Mouse (Mus musculus) MEL (cell line): ENCODE results near the gene Acot13. TPM values are rescaled to one million over a fixed set of nuclear protein-coding genes. Genes with fewer than 3 reads are reported as not detected.

Experiments
- DNase-seq: peaks from one replicate; pipeline ENCODE4 v3.0.0; 2011; ENCODE audit warnings: low read depth, low spot score
- H3K27ac ChIP-seq: 2 replicates; pipeline ENCODE4 v1.5.1; 2012; ENCODE audit warnings: low read depth, mild to moderate bottlenecking, control low read depth, low read length, moderate library complexity; ENCODE audit not compliant: control insufficient read depth
- H3K27me3 ChIP-seq, 2 experiments: fragments of 150-350 bp in 1 of 2; sonication (generic) in 1 of 2; 2 replicates each; pipeline ENCODE4 v1.6.1; 2012; ENCODE audit warnings: low read length in 2 of 2, mild to moderate bottlenecking in 2 of 2, improper control_type of control experiment in 1 of 2, moderate library complexity in 1 of 2; ENCODE audit not compliant: insufficient read depth in 2 of 2, control insufficient read depth in 1 of 2
- H3K36me3 ChIP-seq, 2 experiments: 2 replicates each; pipeline ENCODE4 v1.6.1; 2012 to 2014; ENCODE audit warnings: low read length in 2 of 2, improper control_type of control experiment in 1 of 2, inconsistent platforms in 1 of 2, mild to moderate bottlenecking in 1 of 2; ENCODE audit not compliant: insufficient read depth in 2 of 2, control insufficient read depth in 1 of 2
- H3K4me1 ChIP-seq, 2 experiments: fragments of 150-350 bp in 1 of 2; sonication (generic) in 1 of 2; 2 replicates each; pipeline ENCODE4 v1.6.1; 2012; ENCODE audit warnings: low read length in 2 of 2, improper control_type of control experiment in 1 of 2, mild to moderate bottlenecking in 1 of 2; ENCODE audit not compliant: insufficient read depth in 2 of 2, control insufficient read depth in 1 of 2
- H3K4me3 ChIP-seq, 2 experiments: fragments of 150-350 bp in 1 of 2; sonication (generic) in 1 of 2; 2 replicates each; pipeline ENCODE4 v1.5.1; 2012; ENCODE audit warnings: low read depth in 2 of 2, low read length in 2 of 2, mild to moderate bottlenecking in 2 of 2, moderate library complexity in 2 of 2, control low read depth in 1 of 2, improper control_type of control experiment in 1 of 2; ENCODE audit not compliant: control insufficient read depth in 1 of 2, insufficient read depth in 1 of 2
- H3K79me2 ChIP-seq: 2 replicates; pipeline ENCODE4 v1.6.1; 2012; ENCODE audit warnings: mild to moderate bottlenecking, low read length, moderate library complexity; ENCODE audit not compliant: control insufficient read depth, poor library complexity, insufficient read depth
- H3K9ac ChIP-seq: 2 replicates; pipeline ENCODE4 v1.6.1; 2012; ENCODE audit warnings: low read depth, mild to moderate bottlenecking, control low read depth, low read length, moderate library complexity; ENCODE audit not compliant: control insufficient read depth, poor library complexity, severe bottlenecking
- H3K9me3 ChIP-seq: fragments of 150-350 bp; sonication (generic); replicated peaks from 2 replicates; pipeline ENCODE4 v1.6.1; 2012; ENCODE audit warnings: mild to moderate bottlenecking, low read length, improper control_type of control experiment, moderate library complexity; ENCODE audit not compliant: insufficient read depth
- CHD1 ChIP-seq: IDR thresholded peaks from 2 replicates; pipeline ENCODE4 v1.6.1; 2012; ENCODE audit warnings: low read depth, mild to moderate bottlenecking, inconsistent platforms, low read length, improper control_type of control experiment
- CHD2 ChIP-seq: IDR thresholded peaks from 2 replicates; pipeline ENCODE4 v1.6.1; 2011; ENCODE audit warnings: low read length, improper control_type of control experiment
- CTCF ChIP-seq, 3 experiments: IDR thresholded peaks in 2 of 3; conservative IDR thresholded peaks in 1 of 3; 2 replicates each; pipeline ENCODE4 v1.5.1; 2011 to 2012; ENCODE audit warnings: low read length in 3 of 3, low read depth in 2 of 3, mild to moderate bottlenecking in 2 of 3, improper control_type of control experiment in 1 of 3, inconsistent platforms in 1 of 3, mixed read lengths in 1 of 3, moderate library complexity in 1 of 3; ENCODE audit not compliant: control insufficient read depth in 1 of 3, insufficient read depth in 1 of 3, poor library complexity in 1 of 3, severe bottlenecking in 1 of 3
- E2F4 ChIP-seq: IDR thresholded peaks from 2 replicates; pipeline ENCODE4 v1.6.1; 2011; ENCODE audit warnings: low read depth, low read length, improper control_type of control experiment, borderline replicate concordance
- EP300 ChIP-seq, 2 experiments: IDR thresholded peaks; 2 replicates each; pipeline ENCODE4 v1.6.1; 2011; ENCODE audit warnings: improper control_type of control experiment in 2 of 2, low read length in 2 of 2, low read depth in 1 of 2, mild to moderate bottlenecking in 1 of 2
- ETS1 ChIP-seq: IDR thresholded peaks from 2 replicates; pipeline ENCODE4 v1.6.1; 2012; ENCODE audit warnings: low read depth, mild to moderate bottlenecking, inconsistent platforms, low read length, improper control_type of control experiment, moderate library complexity
- GATA1 ChIP-seq: IDR thresholded peaks from 2 replicates; pipeline ENCODE4 v1.6.1; 2011; ENCODE audit warnings: low read depth, low read length, improper control_type of control experiment
- JUND ChIP-seq: IDR thresholded peaks from 2 replicates; pipeline ENCODE4 v1.6.1; 2011; ENCODE audit warnings: low read depth, mild to moderate bottlenecking, improper control_type of control experiment, low read length
- KAT2A ChIP-seq: conservative IDR thresholded peaks from 2 replicates; pipeline ENCODE4 v1.6.1; 2012; ENCODE audit warnings: low read depth, low read length, improper control_type of control experiment, inconsistent platforms
- MAX ChIP-seq: IDR thresholded peaks from 2 replicates; pipeline ENCODE4 v1.6.1; 2011; ENCODE audit warnings: low read length, improper control_type of control experiment
- MAZ ChIP-seq: IDR thresholded peaks from 2 replicates; pipeline ENCODE4 v1.6.1; 2012; ENCODE audit warnings: low read depth, mild to moderate bottlenecking, inconsistent platforms, low read length, improper control_type of control experiment
- MEF2A ChIP-seq: IDR thresholded peaks from 2 replicates; pipeline ENCODE4 v1.6.1; 2014; ENCODE audit warnings: low read depth, mild to moderate bottlenecking, inconsistent platforms, low read length, improper control_type of control experiment; ENCODE audit not compliant: poor library complexity, insufficient replicate concordance, severe bottlenecking; ENCODE audit errors: extremely low read depth
- MXI1 ChIP-seq: IDR thresholded peaks from 2 replicates; pipeline ENCODE4 v1.6.1; 2011; ENCODE audit warnings: mild to moderate bottlenecking, low read depth, low read length, improper control_type of control experiment
- MYC ChIP-seq: IDR thresholded peaks from 2 replicates; pipeline ENCODE4 v1.6.1; 2011; ENCODE audit warnings: low read depth, mild to moderate bottlenecking, low read length, improper control_type of control experiment, moderate library complexity
- NELFE ChIP-seq: IDR thresholded peaks from 2 replicates; pipeline ENCODE4 v1.6.1; 2011; ENCODE audit warnings: low read depth, low read length, improper control_type of control experiment
- POLR2A ChIP-seq, 2 experiments: IDR thresholded peaks; 2 replicates each; pipeline ENCODE4 v1.6.1; 2011 to 2012; ENCODE audit warnings: low read length in 2 of 2, mild to moderate bottlenecking in 2 of 2, control low read depth in 1 of 2, improper control_type of control experiment in 1 of 2, low read depth in 1 of 2, moderate library complexity in 1 of 2; ENCODE audit not compliant: control insufficient read depth in 1 of 2, insufficient read depth in 1 of 2, poor library complexity in 1 of 2
- RAD21 ChIP-seq: IDR thresholded peaks from 2 replicates; pipeline ENCODE4 v1.6.1; 2011; ENCODE audit warnings: mild to moderate bottlenecking, low read depth, low read length, improper control_type of control experiment
- SIN3A ChIP-seq: IDR thresholded peaks from 2 replicates; pipeline ENCODE4 v1.6.1; 2012; ENCODE audit warnings: low read length, improper control_type of control experiment, inconsistent platforms
- SMC3 ChIP-seq: IDR thresholded peaks from 2 replicates; pipeline ENCODE4 v1.6.1; 2011; ENCODE audit warnings: low read depth, low read length, improper control_type of control experiment
- TBP ChIP-seq: IDR thresholded peaks from 2 replicates; pipeline ENCODE4 v1.8.0; 2011; ENCODE audit warnings: low read depth, low read length, improper control_type of control experiment
- USF1 ChIP-seq: IDR thresholded peaks from 2 replicates; pipeline ENCODE4 v1.6.1; 2014; ENCODE audit warnings: low read depth, mild to moderate bottlenecking, inconsistent platforms, low read length, improper control_type of control experiment, moderate library complexity
- USF2 ChIP-seq, 2 experiments: IDR thresholded peaks; 2 replicates each; pipeline ENCODE4 v1.6.1; 2011 to 2012; ENCODE audit warnings: improper control_type of control experiment in 2 of 2, low read length in 2 of 2, borderline replicate concordance in 1 of 2, inconsistent platforms in 1 of 2, low read depth in 1 of 2, mild to moderate bottlenecking in 1 of 2; ENCODE audit not compliant: insufficient read depth in 1 of 2
- ZC3H11A ChIP-seq: IDR thresholded peaks from 2 replicates; pipeline ENCODE4 v1.6.1; 2012; ENCODE audit warnings: low read depth, mild to moderate bottlenecking, inconsistent platforms, low read length, improper control_type of control experiment
- ZMIZ1 ChIP-seq: IDR thresholded peaks from 2 replicates; pipeline ENCODE4 v1.6.1; 2012; ENCODE audit warnings: low read depth, mild to moderate bottlenecking, inconsistent platforms, low read length, improper control_type of control experiment, moderate library complexity
- polyA plus RNA-seq, 2 experiments: library from polyadenylated mRNA; stranded (reverse) in 1 of 2; unstranded in 1 of 2; fragments of >175 nt in 1 of 2; fragments of >200 nt in 1 of 2; gene quantifications; 2 replicates each; pipeline versions ENCODE4 v1.2.1 to v1.2.4; 2012; ENCODE audit warnings: low replicate concordance in 2 of 2, low read depth in 1 of 2; ENCODE audit not compliant: insufficient read length in 2 of 2, insufficient read depth in 1 of 2, missing spikeins in 1 of 2
- total RNA-seq: library from RNA; depleted of rRNA; stranded (reverse); fragments of 300-350 nt; gene quantifications from 2 replicates; pipeline ENCODE4 v1.2.3, GENCODE M21; 2012

The Acot13 gene
- total and polyA plus RNA-seq, 3 experiments: 51.8 to 57.3 TPM; not detected in 1

DNA sequence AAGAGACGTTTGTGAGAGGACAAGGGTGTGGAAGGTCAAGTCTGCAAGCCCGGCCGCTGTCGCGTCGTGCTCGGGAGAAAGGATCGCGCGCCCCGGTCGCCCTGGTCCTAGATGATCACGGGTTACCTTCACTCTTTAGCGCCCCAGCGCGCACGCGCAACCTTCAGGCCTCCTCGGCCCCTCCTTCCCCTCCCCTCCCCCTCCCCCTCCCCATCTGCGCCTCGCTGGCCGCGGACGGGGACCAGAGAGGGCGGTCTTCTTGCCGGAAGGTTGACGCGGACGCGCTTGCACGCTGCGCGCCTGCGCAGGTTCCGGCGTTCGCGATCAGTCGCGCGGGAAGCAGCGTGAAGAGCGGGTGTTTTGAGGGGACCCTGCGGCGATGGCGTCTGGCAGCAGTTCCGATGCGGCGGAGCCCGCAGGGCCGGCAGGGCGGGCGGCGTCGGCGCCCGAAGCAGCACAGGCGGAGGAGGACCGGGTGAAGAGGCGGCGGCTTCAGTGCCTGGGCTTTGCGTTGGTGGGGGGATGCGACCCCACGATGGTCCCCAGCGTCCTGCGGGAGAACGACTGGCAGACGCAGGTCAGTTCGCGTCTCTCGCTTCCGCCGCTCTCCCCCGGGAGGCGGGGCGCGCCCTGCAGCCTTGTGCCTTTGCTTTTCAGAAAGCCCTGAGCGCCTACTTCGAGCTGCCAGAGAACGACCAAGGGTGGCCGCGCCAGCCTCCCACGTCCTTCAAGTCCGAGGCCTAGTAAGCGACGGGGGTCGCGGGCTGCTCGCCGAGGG, at the start of gene Acot13, which contains the start of gene Tdp2 (continued):
- TF ChIP-seq EP300 (IDR thresholded peaks at IDR 0.05; ENCODE audit: low read depth in 1 of 2, low read length in 2 of 2) (no peak), ETS1 (no peak), E2F4 (no peak), MXI1 (no peak)

- Histone ChIP-seq H3K79me2 (no peaks in the 10 kb centered on the region), H3K4me3 (no peak overlapping the region)
Observed at GRCm38 (mm10) chr13:24880704-24881103, 49.4 kb upstream of the Acot13 start.

DNA sequence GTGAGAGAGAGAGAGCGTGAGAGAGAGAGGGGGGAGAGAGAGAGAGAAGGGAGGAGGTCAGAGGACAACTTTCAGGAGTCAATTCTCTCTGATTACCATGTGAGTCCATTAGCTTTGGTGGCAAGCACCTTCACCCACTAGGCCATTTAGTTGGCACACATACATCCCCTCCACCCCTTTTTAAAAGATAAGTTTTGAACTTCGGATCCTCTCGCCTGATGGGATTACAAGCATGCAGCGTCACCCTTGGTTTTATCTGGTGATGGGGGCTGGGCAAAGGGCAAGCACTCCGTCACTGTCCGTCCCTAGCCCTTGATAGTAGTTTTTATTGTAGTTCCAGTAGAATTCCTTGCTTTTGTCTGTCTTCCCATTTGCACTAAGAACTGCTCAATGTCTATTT, 48.9 kb upstream of the Acot13 start:
- H3K27ac ChIP-seq: no peak overlapping the region
- no peak for DNase-seq
- no peaks in the 10 kb centered on the region for H3K4me1 ChIP-seq
- H3K79me2 ChIP-seq: no peaks in the 10 kb centered on the region
- H3K9me3 ChIP-seq: no peaks in the 10 kb centered on the region
- H3K4me3 ChIP-seq: no peak overlapping the region
- peaks cover 0 to 5% of the 10 kb centered on the region in 2 experiments; a peak in 3 of 4 replicates for H3K27me3 ChIP-seq
- H3K9ac ChIP-seq: no peak overlapping the region
- no peaks in the 10 kb centered on the region for H3K36me3 ChIP-seq
- TF ChIP-seq MYC (no peak), SMC3 (no peak), POLR2A (IDR thresholded peaks at IDR 0.05; ENCODE audit: control insufficient read depth in 1 of 2, insufficient read depth in 1 of 2, low read depth in 1 of 2, low read length in 2 of 2, poor library complexity in 1 of 2) (no peak), CTCF (IDR thresholded peaks at IDR 0.05 in 2 of 3, conservative IDR thresholded peaks at IDR 0.05 in 1 of 3; ENCODE audit: control insufficient read depth in 1 of 3, insufficient read depth in 1 of 3, low read depth in 2 of 3, low read length in 3 of 3, poor library complexity in 1 of 3, severe bottlenecking in 1 of 3) (no peak), EP300 (IDR thresholded peaks at IDR 0.05; ENCODE audit: low read depth in 1 of 2, low read length in 2 of 2) (no peak), CHD2 (no peak), SIN3A (no peak), MAZ (no peak), JUND (no peak), ETS1 (no peak)
- TF ChIP-seq, all 39 proteins: peak for 0

More at GRCm38 (mm10) chr13:24880704-24881103, 49.4 kb upstream of the Acot13 start:
- no peaks in the 10 kb centered on the region for H3K36me3 ChIP-seq
- no peak for DNase-seq
- H3K9ac ChIP-seq: no peak overlapping the region
- no peak overlapping the region for H3K27ac ChIP-seq
- TF ChIP-seq MAZ: no peak
- no peak for TF ChIP-seq USF2 (IDR thresholded peaks at IDR 0.05; ENCODE audit: borderline replicate concordance in 1 of 2, insufficient read depth in 1 of 2, low read depth in 1 of 2, low read length in 2 of 2)
- no peak for TF ChIP-seq MEF2A
- TF ChIP-seq NELFE: no peak
- no peak for TF ChIP-seq CHD2
- no peak for TF ChIP-seq KAT2A
- no peak for TF ChIP-seq RAD21
- no peak for TF ChIP-seq TBP
- TF ChIP-seq CTCF (IDR thresholded peaks at IDR 0.05 in 2 of 3, conservative IDR thresholded peaks at IDR 0.05 in 1 of 3; ENCODE audit: control insufficient read depth in 1 of 3, insufficient read depth in 1 of 3, low read depth in 2 of 3, low read length in 3 of 3, poor library complexity in 1 of 3, severe bottlenecking in 1 of 3): no peak
- TF ChIP-seq USF1: no peak
- no peak for TF ChIP-seq GATA1
- TF ChIP-seq ZMIZ1: no peak
- no peak for TF ChIP-seq SIN3A
- no peak for TF ChIP-seq MYC
- TF ChIP-seq SMC3: no peak
- TF ChIP-seq ZC3H11A: no peak
- no peak for TF ChIP-seq CHD1
- TF ChIP-seq MAX: no peak
- H3K9me3 ChIP-seq: no peaks in the 10 kb centered on the region
- peaks cover 0 to 5% of the 10 kb centered on the region in 2 experiments; a peak in 3 of 4 replicates for H3K27me3 ChIP-seq
- H3K4me1 ChIP-seq: no peaks in the 10 kb centered on the region
